Mouse (Mus musculus) brain, embryonic 14.5 days (tissue): ENCODE results near the gene Rfc4.
A peak's percentile ranks its signal among the peaks of the same experiment; 100 is the strongest.

ENCODE experiments used
- CTCF ChIP-seq: fragments of 200-500 bp; IDR thresholded peaks from 2 replicates; pipeline ENCODE4 v1.5.1; 2012; ENCODE audit warnings: inconsistent platforms, mild to moderate bottlenecking, moderate library complexity, borderline replicate concordance; ENCODE audit not compliant: insufficient read depth, insufficient read length; ENCODE audit errors: extremely low read depth
- POLR2A ChIP-seq: fragments of 200-500 bp; IDR thresholded peaks from 2 replicates; pipeline ENCODE4 v1.6.1; 2012; ENCODE audit warnings: mild to moderate bottlenecking, inconsistent platforms, borderline replicate concordance; ENCODE audit not compliant: poor library complexity, insufficient read depth, insufficient read length, severe bottlenecking; ENCODE audit errors: extremely low read depth

DNA sequence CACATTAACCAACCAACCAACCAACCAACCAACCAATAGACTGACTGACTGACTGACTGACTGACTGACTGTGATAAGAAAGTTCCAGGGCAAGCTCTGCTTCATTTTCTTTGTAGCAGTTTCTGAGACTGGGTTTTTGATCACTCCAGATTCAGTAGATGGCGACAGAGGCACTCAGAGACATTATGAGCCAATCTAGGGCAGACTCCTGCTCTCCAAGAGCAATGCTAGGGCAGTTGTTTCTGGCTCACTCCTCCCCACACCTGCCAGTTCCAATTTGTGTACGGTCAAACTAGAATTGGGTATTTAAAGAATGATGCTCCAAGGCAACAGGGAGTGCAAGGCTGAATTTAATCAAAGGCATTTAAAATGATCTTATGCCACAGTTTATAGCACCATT, 23.9 kb upstream of the Rfc4 start:
- TF ChIP-seq CTCF, result peak; percentile 48; the same call in 1 of the 2 replicates
- TF ChIP-seq POLR2A, result no peak
